Mouse (Mus musculus): ENCODE measurements around the gene Ccnjl. TPM values are rescaled to one million over a fixed set of nuclear protein-coding genes. Genes with fewer than 3 reads are reported as not detected.

Ccnjl gene
- polyA plus RNA-seq, 1 experiment: 0.14 TPM

- no peaks in the 10 kb centered on the region for H3K27me3 ChIP-seq (ENCODE audit: control insufficient read depth, insufficient read depth, insufficient read length)
- TF ChIP-seq E2F4 (IDR thresholded peaks at IDR 0.05; ENCODE audit: insufficient read depth) (no peak), REST (IDR thresholded peaks at IDR 0.05; ENCODE audit: insufficient read depth, insufficient read length) (no peak), MYOG (IDR thresholded peaks at IDR 0.05; ENCODE audit: control insufficient read depth in 1 of 3, insufficient read depth in 1 of 3, insufficient read length in 2 of 3, low read depth in 2 of 3) (no peak), POLR2AphosphoS2 (IDR thresholded peaks at IDR 0.05; ENCODE audit: insufficient read length, low read depth) (no peak), MYOD1 (IDR thresholded peaks at IDR 0.05; ENCODE audit: control insufficient read depth in 1 of 3, insufficient read length in 2 of 3, low read depth in 2 of 3) (no peak), SRF (IDR thresholded peaks at IDR 0.05; ENCODE audit: control insufficient read depth, insufficient read length, low read depth) (no peak), POLR2A (IDR thresholded peaks at IDR 0.05; ENCODE audit: insufficient read length, low read depth) (no peak), TCF3 (IDR thresholded peaks at IDR 0.05; ENCODE audit: insufficient read length, low read depth) (no peak), CEBPB (IDR thresholded peaks at IDR 0.05; ENCODE audit: insufficient read depth, poor library complexity, severe bottlenecking) (no peak), USF1 (IDR thresholded peaks at IDR 0.05; ENCODE audit: low read depth) (no peak), MAX (IDR thresholded peaks at IDR 0.05; ENCODE audit: low read depth) (no peak), TCF12 (IDR thresholded peaks at IDR 0.05; ENCODE audit: insufficient read depth, poor library complexity, severe bottlenecking) (no peak)
- no peak overlapping the region for H3K4me2 ChIP-seq (ENCODE audit: low read depth)
- no peak overlapping the region for H3K4me3 ChIP-seq
- H3ac ChIP-seq (ENCODE audit: control insufficient read depth, insufficient read length): no peak overlapping the region
- H3K79me2 ChIP-seq (ENCODE audit: control insufficient read depth, insufficient read depth): no peaks in the 10 kb centered on the region
- H3K36me3 ChIP-seq (ENCODE audit: control insufficient read depth, insufficient read depth): no peaks in the 10 kb centered on the region
Measured at GRCm38 (mm10) chr11:43551756-43552155, 23.2 kb downstream of the Ccnjl start.

GRCm38 (mm10) chr11:43552675-43553074 lies 24.1 kb downstream of the Ccnjl start:
- Histone ChIP-seq H3K4me3 (no peak overlapping the region), H3ac (ENCODE audit: control insufficient read depth, insufficient read length) (no peak overlapping the region), H3K36me3 (ENCODE audit: control insufficient read depth, insufficient read depth) (no peaks in the 10 kb centered on the region), H3K4me2 (ENCODE audit: low read depth) (no peak overlapping the region), H3K79me2 (ENCODE audit: control insufficient read depth, insufficient read depth) (no peaks in the 10 kb centered on the region), H3K27me3 (ENCODE audit: control insufficient read depth, insufficient read depth, insufficient read length) (no peaks in the 10 kb centered on the region)
- TF ChIP-seq POLR2A (IDR thresholded peaks at IDR 0.05; ENCODE audit: insufficient read length, low read depth) (no peak), MYOG (IDR thresholded peaks at IDR 0.05; ENCODE audit: control insufficient read depth in 1 of 3, insufficient read depth in 1 of 3, insufficient read length in 2 of 3, low read depth in 2 of 3) (no peak), MYOD1 (IDR thresholded peaks at IDR 0.05; ENCODE audit: control insufficient read depth in 1 of 3, insufficient read length in 2 of 3, low read depth in 2 of 3) (no peak), USF1 (IDR thresholded peaks at IDR 0.05; ENCODE audit: low read depth) (no peak), CEBPB (IDR thresholded peaks at IDR 0.05; ENCODE audit: insufficient read depth, poor library complexity, severe bottlenecking) (no peak), SRF (IDR thresholded peaks at IDR 0.05; ENCODE audit: control insufficient read depth, insufficient read length, low read depth) (no peak), REST (IDR thresholded peaks at IDR 0.05; ENCODE audit: insufficient read depth, insufficient read length) (no peak), POLR2AphosphoS2 (IDR thresholded peaks at IDR 0.05; ENCODE audit: insufficient read length, low read depth) (no peak), E2F4 (IDR thresholded peaks at IDR 0.05; ENCODE audit: insufficient read depth) (no peak), TCF3 (IDR thresholded peaks at IDR 0.05; ENCODE audit: insufficient read length, low read depth) (no peak), MAX (IDR thresholded peaks at IDR 0.05; ENCODE audit: low read depth) (no peak), TCF12 (IDR thresholded peaks at IDR 0.05; ENCODE audit: insufficient read depth, poor library complexity, severe bottlenecking) (no peak)

GRCm38 (mm10) chr11:43556538-43556937 lies 28.0 kb downstream of the Ccnjl start:
- Histone ChIP-seq H3ac (ENCODE audit: control insufficient read depth, insufficient read length) (no peak overlapping the region), H3K27me3 (ENCODE audit: control insufficient read depth, insufficient read depth, insufficient read length) (no peaks in the 10 kb centered on the region), H3K4me3 (no peak overlapping the region), H3K36me3 (ENCODE audit: control insufficient read depth, insufficient read depth) (no peaks in the 10 kb centered on the region), H3K4me2 (ENCODE audit: low read depth) (no peak overlapping the region), H3K79me2 (ENCODE audit: control insufficient read depth, insufficient read depth) (no peaks in the 10 kb centered on the region)
- TF ChIP-seq MYOD1 (IDR thresholded peaks at IDR 0.05; ENCODE audit: control insufficient read depth in 1 of 3, insufficient read length in 2 of 3, low read depth in 2 of 3) (no peak), TCF3 (IDR thresholded peaks at IDR 0.05; ENCODE audit: insufficient read length, low read depth) (no peak), TCF12 (IDR thresholded peaks at IDR 0.05; ENCODE audit: insufficient read depth, poor library complexity, severe bottlenecking) (no peak), POLR2A (IDR thresholded peaks at IDR 0.05; ENCODE audit: insufficient read length, low read depth) (no peak), REST (IDR thresholded peaks at IDR 0.05; ENCODE audit: insufficient read depth, insufficient read length) (no peak), POLR2AphosphoS2 (IDR thresholded peaks at IDR 0.05; ENCODE audit: insufficient read length, low read depth) (no peak), E2F4 (IDR thresholded peaks at IDR 0.05; ENCODE audit: insufficient read depth) (no peak), SRF (IDR thresholded peaks at IDR 0.05; ENCODE audit: control insufficient read depth, insufficient read length, low read depth) (no peak)

GRCm38 (mm10) chr11:43559515-43560292 lies 31.1 kb downstream of the Ccnjl start:
- TF ChIP-seq MAX (IDR thresholded peaks at IDR 0.05; ENCODE audit: low read depth): no peak
- no peak for TF ChIP-seq MYOG (IDR thresholded peaks at IDR 0.05; ENCODE audit: control insufficient read depth in 1 of 3, insufficient read depth in 1 of 3, insufficient read length in 2 of 3, low read depth in 2 of 3)
- no peak for TF ChIP-seq MYOD1 (IDR thresholded peaks at IDR 0.05; ENCODE audit: control insufficient read depth in 1 of 3, insufficient read length in 2 of 3, low read depth in 2 of 3)
- TF ChIP-seq REST (IDR thresholded peaks at IDR 0.05; ENCODE audit: insufficient read depth, insufficient read length): no peak
- no peak for TF ChIP-seq SRF (IDR thresholded peaks at IDR 0.05; ENCODE audit: control insufficient read depth, insufficient read length, low read depth)
- no peak for TF ChIP-seq USF1 (IDR thresholded peaks at IDR 0.05; ENCODE audit: low read depth)
- TF ChIP-seq POLR2A (IDR thresholded peaks at IDR 0.05; ENCODE audit: insufficient read length, low read depth): no peak
- TF ChIP-seq E2F4 (IDR thresholded peaks at IDR 0.05; ENCODE audit: insufficient read depth): no peak
- no peak for TF ChIP-seq TCF3 (IDR thresholded peaks at IDR 0.05; ENCODE audit: insufficient read length, low read depth)
- TF ChIP-seq TCF12 (IDR thresholded peaks at IDR 0.05; ENCODE audit: insufficient read depth, poor library complexity, severe bottlenecking): no peak
- no peak for TF ChIP-seq CEBPB (IDR thresholded peaks at IDR 0.05; ENCODE audit: insufficient read depth, poor library complexity, severe bottlenecking)
- no peak for TF ChIP-seq POLR2AphosphoS2 (IDR thresholded peaks at IDR 0.05; ENCODE audit: insufficient read length, low read depth)
- Histone ChIP-seq H3K79me2 (ENCODE audit: control insufficient read depth, insufficient read depth) (no peaks in the 10 kb centered on the region), H3K27me3 (ENCODE audit: control insufficient read depth, insufficient read depth, insufficient read length) (no peaks in the 10 kb centered on the region), H3K4me3 (no peak overlapping the region), H3ac (ENCODE audit: control insufficient read depth, insufficient read length) (no peak overlapping the region), H3K4me2 (ENCODE audit: low read depth) (no peak overlapping the region), H3K36me3 (ENCODE audit: control insufficient read depth, insufficient read depth) (no peaks in the 10 kb centered on the region)

Data from myocyte (in vitro differentiated cells).